Mouse (Mus musculus): ENCODE measurements around the gene Rps24. TPM values are rescaled to one million over a fixed set of nuclear protein-coding genes. Genes with fewer than 3 reads are reported as not detected.

Rps24 gene
- polyA plus RNA-seq, 1 experiment: 261 TPM

DNA sequence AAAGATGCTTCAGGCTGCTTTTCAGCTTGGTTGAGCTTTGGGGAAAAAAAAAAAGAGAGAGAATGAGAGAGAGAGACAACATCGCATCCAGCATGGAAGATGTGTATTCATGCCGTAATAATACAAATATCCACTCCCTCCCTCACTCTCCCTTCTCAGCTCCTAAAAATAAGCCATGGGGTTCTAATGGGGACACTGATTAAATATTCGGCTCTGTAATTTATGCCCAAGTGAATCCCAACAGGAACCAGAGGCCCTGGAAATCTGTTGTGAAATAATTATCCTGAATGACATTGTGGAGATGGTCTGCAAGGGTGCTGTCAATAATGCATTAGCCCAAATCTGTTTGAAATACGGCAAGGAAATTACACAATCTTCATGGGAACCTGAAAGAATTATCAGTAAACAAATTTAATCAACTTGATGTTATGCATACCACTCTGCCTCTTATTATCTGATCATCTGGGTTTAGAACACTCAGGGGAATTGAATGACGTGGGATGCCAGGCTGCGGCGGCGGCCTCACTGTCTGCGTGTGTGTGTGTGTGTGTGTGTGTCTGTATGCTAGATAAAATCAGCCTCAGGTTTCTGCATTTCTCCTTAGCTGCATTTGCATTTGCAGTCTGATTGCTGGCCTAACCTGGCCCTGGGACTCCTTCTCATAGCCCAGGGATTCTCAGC lies 48.1 kb downstream of the Rps24 start:
- 81% methylated on average over 9 of the region's 9 CpGs for WGBS
- Histone ChIP-seq H3K36me3 (ENCODE audit: control insufficient read depth, insufficient read depth, low read length) (no peaks in the 10 kb centered on the region), H3K27me3 (ENCODE audit: control insufficient read depth, insufficient read depth, low read length) (no peaks in the 10 kb centered on the region), H3K4me3 (ENCODE audit: low read depth, low read length) (no peak overlapping the region), H3K27ac (ENCODE audit: insufficient read depth, low read depth, low read length) (no peak overlapping the region), H3K4me1 (ENCODE audit: control insufficient read depth, insufficient read depth, insufficient read length, low read length) (no peaks in the 10 kb centered on the region; the same call in 1 of the 2 replicates)
- TF ChIP-seq CTCF (IDR thresholded peaks at IDR 0.05; ENCODE audit: extremely low read depth, insufficient read length, insufficient replicate concordance, low read depth, low read length): no peak
- TF ChIP-seq POLR2A (IDR thresholded peaks at IDR 0.05; ENCODE audit: low read depth, low read length): no peak

DNA sequence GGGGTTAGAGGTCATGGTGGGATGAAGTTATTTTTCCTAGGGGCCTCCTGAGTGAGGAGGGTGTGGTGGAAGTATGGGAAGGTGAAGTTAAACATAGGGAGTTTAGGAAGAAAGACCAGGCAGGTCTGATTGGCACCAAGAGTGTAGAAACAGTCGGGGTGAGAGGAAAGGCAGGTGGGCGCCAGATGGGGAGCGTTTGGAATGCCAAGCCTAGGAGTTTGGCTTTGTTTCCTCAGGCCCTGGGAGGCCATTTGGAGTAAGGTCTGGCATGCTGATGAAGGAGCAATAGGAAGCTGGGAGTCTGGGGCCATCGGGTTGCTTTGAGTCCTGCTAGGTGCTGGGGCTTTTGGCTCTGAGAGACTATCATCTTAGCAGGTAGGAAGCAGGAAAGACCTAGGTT lies 56.0 kb downstream of the Rps24 start:
- H3K27ac ChIP-seq (ENCODE audit: insufficient read depth, low read depth, low read length): no peak overlapping the region
- H3K4me3 ChIP-seq (ENCODE audit: low read depth, low read length): no peak overlapping the region
- no peaks in the 10 kb centered on the region for H3K4me1 ChIP-seq (ENCODE audit: control insufficient read depth, insufficient read depth, insufficient read length, low read length)
- no peaks in the 10 kb centered on the region for H3K27me3 ChIP-seq (ENCODE audit: control insufficient read depth, insufficient read depth, low read length)
- H3K36me3 ChIP-seq (ENCODE audit: control insufficient read depth, insufficient read depth, low read length): no peaks in the 10 kb centered on the region
- TF ChIP-seq POLR2A (IDR thresholded peaks at IDR 0.05; ENCODE audit: low read depth, low read length): no peak
- no peak for TF ChIP-seq CTCF (IDR thresholded peaks at IDR 0.05; ENCODE audit: extremely low read depth, insufficient read length, insufficient replicate concordance, low read depth, low read length)
- WGBS: 80% methylated on average over 4 of the region's 4 CpGs

GRCm38 (mm10) chr14:24544057-24544456 lies 57.1 kb downstream of the Rps24 start:
- 32% methylated on average over 2 of the region's 2 CpGs for WGBS
- H3K4me1 ChIP-seq (ENCODE audit: control insufficient read depth, insufficient read depth, insufficient read length, low read length): no peaks in the 10 kb centered on the region
- no peaks in the 10 kb centered on the region for H3K36me3 ChIP-seq (ENCODE audit: control insufficient read depth, insufficient read depth, low read length)
- TF ChIP-seq POLR2A (IDR thresholded peaks at IDR 0.05; ENCODE audit: low read depth, low read length): no peak
- TF ChIP-seq CTCF (IDR thresholded peaks at IDR 0.05; ENCODE audit: extremely low read depth, insufficient read length, insufficient replicate concordance, low read depth, low read length): peak; percentile 26; the same call in 1 of the 2 replicates
- H3K27me3 ChIP-seq (ENCODE audit: control insufficient read depth, insufficient read depth, low read length): no peaks in the 10 kb centered on the region
- H3K27ac ChIP-seq (ENCODE audit: insufficient read depth, low read depth, low read length): no peak overlapping the region
- no peak overlapping the region for H3K4me3 ChIP-seq (ENCODE audit: low read depth, low read length)

Other genes with a start within 250 kb of the Rps24 start
- 10.4 and 21.1 TPM in 2 replicates for gene Dlg5, start 241.2 kb upstream of the Rps24 start, polyA plus RNA-seq (2012; rRNA removed)
- not detected in 2 replicates for gene E330034G19Rik, start 193.9 kb upstream of the Rps24 start, polyA plus RNA-seq (2012; rRNA removed)
- gene Polr3a, start 67 bp upstream of the Rps24 start, polyA plus RNA-seq (2012; rRNA removed): 1.9 and 3.8 TPM in 2 replicates

All from small intestine, adult 2 months (tissue).